Mouse (Mus musculus): ENCODE data around the gene Peak1. TPM values are rescaled to one million over a fixed set of nuclear protein-coding genes. Genes with fewer than 3 reads are reported as not detected.

Peak1 gene
- total and polyA plus RNA-seq, 3 experiments = 2.8 to 13.3 (median 5.4) TPM

GRCm38 (mm10) chr9:56257227-56258000 is 160.5 kb downstream of the Peak1 start:
- Histone ChIP-seq H3K9ac (ENCODE audit: insufficient read depth, low read depth) (no peak overlapping the region), H3K4me2 (ENCODE audit: insufficient read depth, low read depth, poor library complexity, severe bottlenecking) (no peak overlapping the region), H3K27ac (ENCODE audit: insufficient read depth, low read depth) (no peak overlapping the region; the same call in 1 of the 2 replicates), H3K79me2 (replicated peaks; ENCODE audit: control insufficient read depth, extremely low read depth, insufficient read depth, poor library complexity, severe bottlenecking) (no peaks in the 10 kb centered on the region), H3K4me3 (replicated peaks in 1 of 3; ENCODE audit: low read depth in 2 of 3, low read length in 2 of 3, poor library complexity in 1 of 3) (no peak overlapping the region), H3K27me3 (replicated peaks) (no peaks in the 10 kb centered on the region), H3K9me3 (replicated peaks; ENCODE audit: low read length) (peaks cover 4% of the 10 kb centered on the region), H3K36me3 (replicated peaks in 1 of 2; ENCODE audit: control insufficient read depth in 1 of 2, insufficient read depth in 1 of 2, low read length in 1 of 2) (peaks cover 0 to 67% of the 10 kb centered on the region in 2 experiments), H3K4me1 (ENCODE audit: control insufficient read depth in 1 of 2, insufficient read depth in 2 of 2) (peaks cover 2 to 19% of the 10 kb centered on the region in 2 experiments; a peak in 2 of 4 replicates)
- no peak for DNase-seq (ENCODE audit: extremely low read depth)
- in situ Hi-C loops (cut with MboI; ENCODE audit: low pct_ligation_motif_present, low pct_unique_long_range_greater_than_20kb, low sequenced_read_pairs) (loop anchor here (25.0 kb wide), 1 partner anchor 155 kb away; the partner anchor contains the start of genes Hmg20a and Peak1), dilution Hi-C loops (cut with MboI; ENCODE audit: extremely low pct_ligation_motif_present, extremely low pct_unique_long_range_greater_than_20kb, low sequenced_read_pairs) (no loop called here)
- TF ChIP-seq CTCF (conservative IDR thresholded peaks at IDR 0.05 in 1 of 2, IDR thresholded peaks at IDR 0.05 in 1 of 2; ENCODE audit: low read depth in 2 of 2, low read length in 2 of 2) (no peak), USF1 (IDR thresholded peaks at IDR 0.05; ENCODE audit: low read depth, low read length) (no peak), HCFC1 (IDR thresholded peaks at IDR 0.05; ENCODE audit: low read depth, low read length) (no peak), PAX5 (IDR thresholded peaks at IDR 0.05; ENCODE audit: low read length) (no peak), MAZ (IDR thresholded peaks at IDR 0.05; ENCODE audit: low read depth, low read length) (no peak), ETS1 (conservative IDR thresholded peaks at IDR 0.05; ENCODE audit: low read depth, low read length) (no peak), POLR2A (IDR thresholded peaks at IDR 0.05; ENCODE audit: low read depth, low read length) (no peak), GABPA (IDR thresholded peaks at IDR 0.05; ENCODE audit: insufficient replicate concordance, low read depth, low read length) (no peak), MAFK (IDR thresholded peaks at IDR 0.05; ENCODE audit: insufficient replicate concordance, low read length) (no peak), BHLHE40 (IDR thresholded peaks at IDR 0.05; ENCODE audit: low read depth, low read length) (no peak), TBP (conservative IDR thresholded peaks at IDR 0.05; ENCODE audit: low read depth, low read length) (no peak), RAD21 (IDR thresholded peaks at IDR 0.05; ENCODE audit: low read depth, low read length) (no peak), NRF1 (IDR thresholded peaks at IDR 0.05; ENCODE audit: low read depth, low read length) (no peak), KAT2A (IDR thresholded peaks at IDR 0.05; ENCODE audit: insufficient replicate concordance, low read length) (no peak), MAX (IDR thresholded peaks at IDR 0.05; ENCODE audit: low read length) (no peak)

GRCm38 (mm10) chr9:56255676-56256432 is 162.0 kb downstream of the Peak1 start:
- H3K9ac ChIP-seq (ENCODE audit: insufficient read depth, low read depth) = no peak overlapping the region
- in situ Hi-C loops (cut with MboI; ENCODE audit: low pct_ligation_motif_present, low pct_unique_long_range_greater_than_20kb, low sequenced_read_pairs) = loop anchor here (25.0 kb wide), 1 partner anchor 156 kb away; the partner anchor contains the start of genes Hmg20a and Peak1
- peaks cover 4% of the 10 kb centered on the region for H3K9me3 ChIP-seq (replicated peaks; ENCODE audit: low read length)
- no peak overlapping the region for H3K4me2 ChIP-seq (ENCODE audit: insufficient read depth, low read depth, poor library complexity, severe bottlenecking)
- H3K4me3 ChIP-seq (replicated peaks in 1 of 3; ENCODE audit: low read depth in 2 of 3, low read length in 2 of 3, poor library complexity in 1 of 3) = no peak overlapping the region
- peaks cover 0 to 69% of the 10 kb centered on the region in 2 experiments for H3K36me3 ChIP-seq (replicated peaks in 1 of 2; ENCODE audit: control insufficient read depth in 1 of 2, insufficient read depth in 1 of 2, low read length in 1 of 2)
- H3K79me2 ChIP-seq (replicated peaks; ENCODE audit: control insufficient read depth, extremely low read depth, insufficient read depth, poor library complexity, severe bottlenecking) = no peaks in the 10 kb centered on the region
- H3K4me1 ChIP-seq (ENCODE audit: control insufficient read depth in 1 of 2, insufficient read depth in 2 of 2) = peaks cover 1 to 4% of the 10 kb centered on the region in 2 experiments; a peak in 2 of 4 replicates
- H3K27me3 ChIP-seq (replicated peaks) = no peaks in the 10 kb centered on the region
- no peak for DNase-seq (ENCODE audit: extremely low read depth)
- TF ChIP-seq MAX (IDR thresholded peaks at IDR 0.05; ENCODE audit: low read length) (no peak), UBTF (IDR thresholded peaks at IDR 0.05; ENCODE audit: low read depth, low read length) (no peak), JUN (IDR thresholded peaks at IDR 0.05; ENCODE audit: insufficient read depth, low read depth, low read length) (no peak), JUND (conservative IDR thresholded peaks at IDR 0.05; ENCODE audit: low read depth, low read length) (no peak), TCF12 (IDR thresholded peaks at IDR 0.05; ENCODE audit: low read depth, low read length) (no peak), TBP (conservative IDR thresholded peaks at IDR 0.05; ENCODE audit: low read depth, low read length) (no peak), ELF1 (IDR thresholded peaks at IDR 0.05; ENCODE audit: low read depth, low read length) (no peak), POLR2AphosphoS2 (IDR thresholded peaks at IDR 0.05; ENCODE audit: low read depth, low read length) (no peak), MYC (IDR thresholded peaks at IDR 0.05; ENCODE audit: low read depth, low read length) (no peak), ZNF384 (IDR thresholded peaks at IDR 0.05; ENCODE audit: low read depth, low read length) (no peak), KAT2A (IDR thresholded peaks at IDR 0.05; ENCODE audit: insufficient replicate concordance, low read length) (no peak), CHD2 (IDR thresholded peaks at IDR 0.05; ENCODE audit: low read length) (no peak)
- dilution Hi-C loops (cut with MboI; ENCODE audit: extremely low pct_ligation_motif_present, extremely low pct_unique_long_range_greater_than_20kb, low sequenced_read_pairs) = no loop called here
- H3K27ac ChIP-seq (ENCODE audit: insufficient read depth, low read depth) = no peak overlapping the region

Measured in CH12.LX (cell line).